Mouse (Mus musculus) lung, postnatal 0 days (tissue): Measurements from ENCODE around the gene Txlnb. TPM values are rescaled to one million over a fixed set of nuclear protein-coding genes. Genes with fewer than 3 reads are reported as not detected.

Experiments
- ATAC-seq: fragments of 200-750 bp; cut with Nextera tagmentation; 2 replicates; pipeline ENCODE4 v1.8.0; 2017; ENCODE audit warnings: moderate library complexity
- DNase-seq: peaks from one replicate; pipeline ENCODE4 v3.0.0-alpha.2; 2016; ENCODE audit warnings: low spot score
- H3K27ac ChIP-seq: fragments of 300-500 bp; sonication (generic); 2 replicates; pipeline ENCODE4 v1.5.1; 2014; ENCODE audit warnings: antibody characterized with exemption, mild to moderate bottlenecking, low read length, mixed read lengths
- H3K27me3 ChIP-seq: fragments of 300-500 bp; sonication (generic); replicated peaks from 2 replicates; pipeline ENCODE4 v1.6.1; 2014; ENCODE audit warnings: low read length, mixed read lengths; ENCODE audit not compliant: insufficient read depth
- H3K36me3 ChIP-seq: fragments of 300-500 bp; sonication (generic); 2 replicates; pipeline ENCODE4 v1.6.1; 2014; ENCODE audit warnings: low read length, mixed read lengths; ENCODE audit not compliant: insufficient read depth
- H3K4me1 ChIP-seq: fragments of 300-500 bp; sonication (generic); 2 replicates; pipeline ENCODE4 v1.6.1; 2014; ENCODE audit warnings: antibody characterized with exemption, low read depth, low read length, mixed read lengths; ENCODE audit not compliant: insufficient read depth
- H3K4me2 ChIP-seq: fragments of 300-500 bp; sonication (generic); replicated peaks from 2 replicates; pipeline ENCODE4 v1.6.1; 2014; ENCODE audit warnings: low read depth, mild to moderate bottlenecking, low read length, moderate library complexity, mixed read lengths
- H3K4me3 ChIP-seq: fragments of 300-500 bp; sonication (generic); 2 replicates; pipeline ENCODE4 v1.5.1; 2014; ENCODE audit warnings: low read depth, low read length
- H3K9ac ChIP-seq: fragments of 300-500 bp; sonication (generic); replicated peaks from 2 replicates; pipeline ENCODE4 v1.6.1; 2014; ENCODE audit warnings: low read depth, mild to moderate bottlenecking
- H3K9me3 ChIP-seq: fragments of 300-500 bp; sonication (generic); 2 replicates; pipeline ENCODE4 v1.6.1; 2016; ENCODE audit warnings: low read length, mixed read lengths
- CTCF ChIP-seq: IDR thresholded peaks from 2 replicates; pipeline ENCODE4 v1.5.1; 2016; ENCODE audit warnings: antibody characterized with exemption, mild to moderate bottlenecking
- EP300 ChIP-seq: IDR thresholded peaks from 2 replicates; pipeline ENCODE4 v1.6.1; 2016; ENCODE audit warnings: antibody characterized with exemption, mild to moderate bottlenecking, control low read depth
- WGBS: fragments of 180-500 bp; shearing (Covaris S2); extraction: QIAGEN DNeasy Blood & Tissue Kit; methylation state at CpG from one replicate; pipeline ENCODE4 v1.1.7; 2014; 5-methylcytosine and 5-hydroxymethylcytosine counted together
- polyA plus RNA-seq: library from polyadenylated mRNA; unstranded; fragments of >200 nt; fragmentation: Nextera tagmentation; extraction: Ambion mirVana; gene quantifications from 2 replicates; pipeline ENCODE4 v1.2.1, GENCODE M21; 2015

Gene Txlnb
- 0.30 and 0.51 TPM in 2 replicates for polyA plus RNA-seq

- DNase-seq, result peak; percentile 68
- H3K9ac ChIP-seq, result no peak within 1 kb of the TSS
These were observed at the start of gene Txlnb for GRCm38 (mm10) chr10:17795767-17796631. Txlnb (plus strand) TSS chr10:17796226.

GRCm38 (mm10) chr10:17752478-17752877 lies 43.5 kb upstream of the Txlnb start:
- no peaks in the 10 kb centered on the region for H3K9me3 ChIP-seq
- ATAC-seq (no peak), DNase-seq (no peak)
- H3K4me3 ChIP-seq, result no peak overlapping the region
- no peaks in the 10 kb centered on the region for H3K4me1 ChIP-seq
- TF ChIP-seq CTCF (no peak), EP300 (no peak)
- H3K27ac ChIP-seq, result no peak overlapping the region
- H3K36me3 ChIP-seq, result no peaks in the 10 kb centered on the region
- H3K4me2 ChIP-seq, result no peak overlapping the region
- no peak overlapping the region for H3K9ac ChIP-seq
- 71% methylated on average over 5 of the region's 5 CpGs for WGBS
- no peaks in the 10 kb centered on the region for H3K27me3 ChIP-seq

More at GRCm38 (mm10) chr10:17795767-17796631, at the start of gene Txlnb:
- H3K4me1 ChIP-seq, result no peaks in the 10 kb centered on the region
- peak within 1 kb of the TSS; percentile 38 for H3K27ac ChIP-seq
- H3K27me3 ChIP-seq, result no peaks in the 10 kb centered on the region
- no peaks in the 10 kb centered on the region for H3K9me3 ChIP-seq
- H3K4me2 ChIP-seq, result peak within 1 kb of the TSS; percentile 51
- peak within 1 kb of the TSS; percentile 12; the same call in 1 of the 2 replicates for H3K4me3 ChIP-seq
- ATAC-seq, result peak; percentile 81
- no peaks in the 10 kb centered on the region for H3K36me3 ChIP-seq
- peak; percentile 39; the same call in 1 of the 2 replicates for TF ChIP-seq CTCF
- no peak for TF ChIP-seq EP300
- WGBS, result 15% methylated on average over 13 of the region's 13 CpGs

GRCm38 (mm10) chr10:17759772-17760171 lies 36.3 kb upstream of the Txlnb start:
- no peak overlapping the region for H3K4me3 ChIP-seq
- H3K9ac ChIP-seq, result no peak overlapping the region
- H3K27me3 ChIP-seq, result no peaks in the 10 kb centered on the region
- H3K4me1 ChIP-seq, result no peaks in the 10 kb centered on the region
- TF ChIP-seq EP300, result no peak
- TF ChIP-seq CTCF, result no peak
- no peaks in the 10 kb centered on the region for H3K9me3 ChIP-seq
- H3K36me3 ChIP-seq, result no peaks in the 10 kb centered on the region
- 78% methylated on average over 3 of the region's 3 CpGs for WGBS
- no peak overlapping the region for H3K4me2 ChIP-seq
- ATAC-seq (no peak), DNase-seq (no peak)
- H3K27ac ChIP-seq, result no peak overlapping the region

GRCm38 (mm10) chr10:17760750-17761613 lies 35.0 kb upstream of the Txlnb start:
- 39% methylated on average over 9 of the region's 9 CpGs for WGBS
- DNase-seq, result no peak
- Histone ChIP-seq H3K36me3 (no peaks in the 10 kb centered on the region), H3K4me1 (no peaks in the 10 kb centered on the region), H3K4me3 (no peak overlapping the region), H3K4me2 (no peak overlapping the region), H3K9ac (no peak overlapping the region), H3K27me3 (no peaks in the 10 kb centered on the region), H3K27ac (no peak overlapping the region), H3K9me3 (no peaks in the 10 kb centered on the region)
- TF ChIP-seq EP300, result no peak
- peak; percentile 45 for TF ChIP-seq CTCF
- ATAC-seq, result no peak

- TF ChIP-seq CTCF (no peak), EP300 (no peak)
- 60% methylated on average over 1 of the region's 1 CpGs for WGBS
- DNase-seq, result no peak
- no peak overlapping the region for H3K4me3 ChIP-seq
- no peak for ATAC-seq
- H3K9ac ChIP-seq, result no peak overlapping the region
- no peaks in the 10 kb centered on the region for H3K27me3 ChIP-seq
- no peaks in the 10 kb centered on the region for H3K4me1 ChIP-seq
- no peaks in the 10 kb centered on the region for H3K36me3 ChIP-seq
- H3K4me2 ChIP-seq, result no peak overlapping the region
- H3K27ac ChIP-seq, result no peak overlapping the region
- no peaks in the 10 kb centered on the region for H3K9me3 ChIP-seq
These were observed 34.4 kb upstream of the Txlnb start for GRCm38 (mm10) chr10:17761652-17762051.

GRCm38 (mm10) chr10:17762946-17763345 lies 33.1 kb upstream of the Txlnb start:
- H3K9ac ChIP-seq, result no peak overlapping the region
- WGBS, result 91% methylated on average over 8 of the region's 8 CpGs
- H3K27me3 ChIP-seq, result no peaks in the 10 kb centered on the region
- ATAC-seq (no peak), DNase-seq (no peak)
- no peak overlapping the region for H3K4me2 ChIP-seq
- TF ChIP-seq CTCF (no peak), EP300 (no peak)
- no peaks in the 10 kb centered on the region for H3K36me3 ChIP-seq
- H3K9me3 ChIP-seq, result no peaks in the 10 kb centered on the region
- H3K4me1 ChIP-seq, result no peaks in the 10 kb centered on the region
- no peak overlapping the region for H3K4me3 ChIP-seq
- H3K27ac ChIP-seq, result no peak overlapping the region
